Mouse (Mus musculus) liver, postnatal 0 days (tissue): Measurements from ENCODE around the gene Nudcd3.

Experiments used
- CTCF ChIP-seq: sonication (generic); IDR thresholded peaks from 2 replicates; pipeline ENCODE4 v1.5.1; 2016; ENCODE audit warnings: antibody characterized with exemption, low read depth
- EP300 ChIP-seq: IDR thresholded peaks from 2 replicates; pipeline ENCODE4 v1.6.1; 2016; ENCODE audit warnings: antibody characterized with exemption, low read depth, mild to moderate bottlenecking

- TF ChIP-seq CTCF (no peak), EP300 (no peak)
Observed at GRCm38 (mm10) chr11:6065046-6065521, 135.1 kb downstream of the Nudcd3 start.
